Mouse (Mus musculus) right cerebral cortex, postnatal 14 days (tissue): ENCODE results near the gene Olfr611.
"Not testable (repeated sequence)": the region's sequence is repeated elsewhere in the genome, so short reads cannot be mapped to it uniquely, and the experiment has no call there.

Source experiments
- DNase-seq: peaks from one replicate; pipeline ENCODE4 v3.0.0; 2022

Olfr611 gene

GRCm38 (mm10) chr7:103520746-103521145 lies at the start of gene Olfr611:
Gene Olfr611, minus strand, starts transcription at chr7:103520846.
- not testable (repeated sequence) for DNase-seq

GRCm38 (mm10) chr7:103569043-103569442 lies 48.4 kb upstream of the Olfr611 start, which contains the start of gene Olfr616:
Gene Olfr616, minus strand, starts transcription at chr7:103569143.
- no peak for DNase-seq

- DNase-seq: no peak
These were observed 35.1 kb upstream of the Olfr611 start, which contains the start of gene Olfr615 for GRCm38 (mm10) chr7:103555779-103556178. Gene Olfr615, plus strand, starts transcription at chr7:103556079.

- no peak for DNase-seq
These were observed 27.1 kb upstream of the Olfr611 start, which contains the start of gene Olfr613 for GRCm38 (mm10) chr7:103547774-103548173. Gene Olfr613, plus strand, starts transcription at chr7:103548074.

- DNase-seq: not testable (repeated sequence)
These were observed 22.0 kb upstream of the Olfr611 start, which contains the start of gene Olfr612 for GRCm38 (mm10) chr7:103542617-103543016. Gene Olfr612, minus strand, starts transcription at chr7:103542717.

GRCm38 (mm10) chr7:103512022-103512421 lies 8.6 kb downstream of the Olfr611 start, which contains the start of gene Olfr610:
Gene Olfr610, minus strand, starts transcription at chr7:103512122.
- DNase-seq: no peak

GRCm38 (mm10) chr7:103497962-103498361 lies 22.7 kb downstream of the Olfr611 start, which contains the start of gene Olfr609:
Gene Olfr609, minus strand, starts transcription at chr7:103498062.
- DNase-seq: no peak

GRCm38 (mm10) chr7:103477106-103477505 lies 43.5 kb downstream of the Olfr611 start:
- DNase-seq: not testable (repeated sequence)

- DNase-seq: no peak
These were observed 51.1 kb downstream of the Olfr611 start, which contains the start of gene Olfr608 for GRCm38 (mm10) chr7:103469577-103469976. Gene Olfr608, plus strand, starts transcription at chr7:103469877.
